Mouse (Mus musculus) right cerebral cortex, postnatal 10 days (tissue): Measurements from ENCODE around the gene Bmf.

Source experiments
- DNase-seq, 2 experiments: peaks; one replicate each; pipeline ENCODE4 v3.0.0; 2021; ENCODE audit warnings: low spot score in 2 of 2

Bmf gene

DNA sequence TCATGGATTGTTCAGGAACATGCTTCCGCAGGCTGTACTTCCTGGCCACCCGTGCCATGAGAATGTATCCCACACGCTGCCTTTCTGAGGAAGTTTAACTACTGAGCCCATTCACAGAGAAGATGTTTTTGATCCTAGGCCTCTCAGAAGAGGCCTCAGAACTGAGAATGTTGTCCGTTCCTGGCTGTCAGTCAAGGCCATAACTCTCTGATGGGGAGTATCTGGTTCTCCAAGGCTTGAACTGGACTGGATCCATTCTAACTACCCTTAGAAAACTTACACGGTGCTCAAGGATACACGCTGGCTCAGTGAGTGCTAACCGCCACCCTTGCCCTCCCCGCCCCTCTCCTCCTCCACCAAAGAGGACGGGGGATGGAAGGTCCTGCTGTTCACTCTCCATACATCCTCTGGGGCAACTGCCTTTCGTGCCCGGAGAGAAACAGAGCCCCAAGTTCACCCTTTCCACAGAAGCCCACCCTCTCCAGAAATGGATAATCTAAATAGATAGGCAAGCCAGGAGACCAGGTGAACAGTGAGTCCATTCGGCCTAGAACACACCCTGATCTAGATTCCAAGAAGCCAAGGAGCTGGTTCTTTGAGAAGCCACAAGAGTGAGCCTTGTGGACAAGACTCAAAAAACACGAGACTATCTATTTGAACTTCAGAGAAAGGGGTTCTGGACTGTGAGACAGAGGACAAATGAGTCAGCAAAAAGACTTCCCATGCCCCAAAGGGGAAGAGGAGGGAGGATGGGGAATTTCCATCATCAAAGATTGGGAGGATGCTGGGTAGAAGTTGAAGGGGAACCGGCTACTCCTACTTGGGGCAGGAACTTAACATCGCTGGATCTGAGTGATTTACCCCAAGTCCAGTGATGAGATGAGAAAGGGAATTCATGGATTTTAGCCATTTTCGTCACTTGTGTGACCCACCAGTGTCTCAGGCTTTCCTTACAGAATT is 36.8 kb downstream of the Bmf start:
- no peak for DNase-seq

- DNase-seq, result no peak
Observed at GRCm38 (mm10) chr2:118511779-118512417, 37.6 kb downstream of the Bmf start.

- peak; percentile 93 for DNase-seq
Observed at GRCm38 (mm10) chr2:118510447-118511310, 38.8 kb downstream of the Bmf start.

- DNase-seq, result no peak
Observed at GRCm38 (mm10) chr2:118509688-118510446, 39.6 kb downstream of the Bmf start.

- DNase-seq, result no peak
Observed at GRCm38 (mm10) chr2:118507126-118507525, 42.4 kb downstream of the Bmf start.

GRCm38 (mm10) chr2:118500191-118500590 is 49.3 kb downstream of the Bmf start:
- no peak for DNase-seq

DNA sequence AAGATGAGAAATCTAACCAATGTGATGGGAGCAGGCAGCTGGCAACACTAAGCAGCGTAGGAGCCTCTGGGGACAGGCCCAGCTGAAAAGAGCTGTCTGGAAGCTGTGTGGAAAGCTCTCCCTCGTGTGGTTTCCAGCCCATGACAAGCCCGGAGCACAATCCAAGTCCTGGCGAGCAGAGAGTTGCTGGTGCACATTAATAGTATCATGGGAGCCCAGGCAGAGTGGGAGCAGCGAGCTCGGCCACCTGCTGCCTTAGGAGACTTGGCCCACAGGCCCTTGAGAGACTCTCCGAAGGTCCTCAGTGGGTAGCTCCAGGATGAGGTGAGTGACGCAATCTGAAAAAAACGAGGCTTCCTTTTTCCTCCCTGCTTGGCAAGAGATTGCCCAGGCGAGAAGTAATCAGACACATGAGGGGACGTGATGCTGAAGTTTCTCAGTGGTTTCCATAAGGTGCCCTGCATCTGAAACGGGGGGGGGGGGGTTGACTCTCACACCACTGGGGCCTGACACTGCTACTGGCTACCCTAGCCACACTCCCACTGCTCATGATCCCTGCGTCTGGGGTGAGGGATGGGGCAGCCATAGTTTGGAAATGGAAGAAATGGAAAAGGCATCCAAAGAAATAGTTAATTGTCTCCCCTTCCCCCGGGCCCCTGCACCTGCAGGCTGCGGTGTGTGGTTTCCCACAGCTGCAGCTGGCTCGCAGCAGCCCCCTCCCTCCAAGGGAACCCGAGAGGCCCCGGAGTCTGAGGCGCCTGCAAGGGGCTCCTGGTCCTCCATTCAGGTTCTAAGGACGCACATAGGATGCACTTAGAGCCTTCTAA is 50.1 kb downstream of the Bmf start:
- peak; percentile 40 to 55 for DNase-seq

DNA sequence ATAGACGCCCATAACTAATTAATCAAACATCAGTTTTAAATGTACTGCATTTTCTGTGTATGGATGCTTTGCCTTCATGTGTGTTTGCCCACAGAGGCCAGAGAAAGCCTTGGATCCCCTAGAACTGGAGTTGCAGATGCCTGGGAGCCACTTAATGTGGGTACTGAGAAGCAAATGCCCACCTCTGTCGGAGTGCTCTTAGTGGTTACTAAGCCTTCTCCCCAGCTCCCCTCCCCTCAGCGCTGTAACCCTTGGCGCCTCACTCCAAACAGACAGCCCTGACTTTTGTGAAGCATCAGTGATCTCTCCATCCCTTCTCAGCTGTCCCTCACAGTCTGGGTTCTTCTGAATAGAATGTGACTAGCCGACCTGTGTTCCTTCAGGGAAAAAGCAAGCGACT is 51.0 kb downstream of the Bmf start:
- DNase-seq, result no peak

GRCm38 (mm10) chr2:118497890-118498289 is 51.6 kb downstream of the Bmf start:
- DNase-seq, result no peak

DNA sequence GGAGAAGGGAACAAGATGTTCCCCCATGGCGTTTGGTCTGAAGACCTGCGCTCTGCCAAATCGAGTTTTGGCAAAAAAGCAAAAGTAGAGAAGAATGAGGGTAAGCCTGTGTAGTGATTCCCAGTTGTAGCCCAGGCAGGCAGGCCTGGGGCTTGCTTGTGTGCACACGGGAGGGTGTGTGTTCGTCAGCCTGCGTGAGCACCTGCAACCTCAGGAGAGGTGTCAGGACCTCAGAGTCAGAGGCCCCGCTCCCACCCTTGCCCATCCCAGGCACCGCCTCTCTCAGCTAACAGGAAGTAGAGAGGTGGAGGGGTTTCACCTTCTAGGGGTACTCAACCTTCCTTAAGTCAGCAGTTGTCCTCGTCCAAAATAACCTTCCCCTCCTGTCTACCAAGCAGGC is 54.5 kb downstream of the Bmf start:
- DNase-seq, result no peak

DNA sequence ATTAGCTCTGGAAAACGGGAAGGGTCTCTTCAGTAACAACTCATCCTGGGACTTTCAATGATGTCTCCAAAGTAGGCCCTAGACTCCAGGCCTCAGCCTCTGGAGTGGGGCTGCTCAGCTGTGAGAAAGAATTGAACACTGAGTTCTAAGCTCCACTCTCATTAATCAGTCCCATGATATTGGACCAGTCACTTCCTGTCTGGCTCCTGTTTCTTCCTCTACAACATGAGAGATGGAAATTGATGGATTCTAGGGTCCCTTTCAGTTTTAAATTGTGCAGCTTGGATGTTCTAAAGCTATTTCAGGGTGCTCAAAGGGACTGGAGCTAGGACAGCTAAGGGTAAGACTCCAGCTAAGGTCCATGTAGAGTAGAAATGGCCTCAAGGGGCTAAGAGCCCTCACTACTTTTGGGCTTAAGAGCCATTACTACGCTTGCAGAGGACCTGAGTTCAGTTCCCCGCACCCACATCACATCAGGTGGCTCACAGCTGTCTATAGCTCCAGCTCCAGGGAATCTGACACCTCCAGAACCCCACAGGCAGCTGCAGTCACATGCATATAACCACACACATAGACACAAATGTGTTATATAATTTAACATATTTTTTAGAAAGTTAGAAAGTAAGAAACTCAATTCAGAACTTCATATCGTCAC is 57.6 kb downstream of the Bmf start:
- DNase-seq, result no peak

DNA sequence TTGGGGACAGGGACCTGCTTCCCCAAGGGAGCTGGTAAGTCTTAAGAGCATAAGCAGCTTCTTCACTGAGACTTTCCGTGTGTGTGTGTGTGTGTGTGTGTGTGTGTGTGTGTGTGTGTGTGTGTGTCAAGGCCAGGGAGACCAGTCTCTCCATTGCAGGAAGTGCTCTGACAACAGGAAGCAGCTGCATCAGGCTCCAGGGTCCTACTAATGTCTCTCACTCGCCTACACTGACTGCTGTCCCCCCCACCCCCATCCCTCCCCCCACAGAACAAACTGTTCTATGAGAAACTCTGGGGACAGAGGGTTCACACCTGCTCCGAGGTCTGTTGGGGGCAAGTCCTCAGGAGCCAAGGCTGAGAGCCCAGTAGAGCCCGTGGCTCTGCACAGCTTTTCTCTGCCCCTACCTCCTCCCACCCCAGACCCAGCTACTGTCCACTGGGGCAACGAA is 58.2 kb downstream of the Bmf start:
- peak; percentile 46 to 50 for DNase-seq

GRCm38 (mm10) chr2:118490241-118491091 is 59.0 kb downstream of the Bmf start:
- peak; percentile 63 to 64 for DNase-seq

DNA sequence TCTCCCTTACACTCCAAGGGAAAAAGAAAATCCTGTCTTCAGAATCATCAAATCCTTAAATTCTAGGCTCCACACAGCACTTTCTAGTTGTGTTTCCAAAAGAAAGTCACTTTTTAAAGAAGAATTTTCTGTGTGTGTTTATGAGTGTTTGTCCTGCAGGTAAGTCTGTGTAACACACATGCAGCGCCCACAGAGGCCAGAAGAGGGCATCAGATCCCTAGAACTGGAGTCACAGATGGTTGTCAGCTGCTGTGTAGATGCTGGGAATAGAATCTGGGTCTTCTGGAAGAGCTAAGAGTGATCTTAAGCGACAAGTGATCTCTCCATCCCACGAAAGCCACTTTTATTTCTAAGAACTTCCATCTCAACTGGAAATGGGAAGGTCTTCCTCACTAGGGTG is 61.7 kb downstream of the Bmf start:
- no peak for DNase-seq

DNA sequence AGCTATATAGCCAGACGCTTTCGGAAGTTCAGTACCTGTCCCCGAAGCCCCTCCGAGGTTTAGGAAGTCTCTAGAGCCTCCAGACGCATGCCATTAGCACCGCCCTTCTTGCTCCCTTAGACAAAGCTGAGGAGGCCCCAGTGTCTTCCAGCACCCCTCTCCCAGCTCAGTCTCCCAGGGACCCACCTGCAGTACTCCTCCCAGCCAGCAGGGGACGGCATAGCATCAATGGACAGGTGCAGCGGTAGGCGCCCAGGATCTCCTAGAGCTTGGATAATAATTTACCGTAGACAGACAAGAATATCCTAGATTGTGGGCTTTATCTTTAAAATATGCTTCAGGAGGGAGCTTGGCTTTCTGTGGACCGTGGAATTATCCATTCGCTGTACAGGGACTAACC is 62.6 kb downstream of the Bmf start:
- DNase-seq, result peak; percentile 63 to 80

- no peak for DNase-seq
Observed at GRCm38 (mm10) chr2:118485415-118485814, 64.1 kb downstream of the Bmf start.

GRCm38 (mm10) chr2:118484386-118484898 is 65.0 kb downstream of the Bmf start:
- peak in 1 of 2 experiments; percentile 38 for DNase-seq

DNA sequence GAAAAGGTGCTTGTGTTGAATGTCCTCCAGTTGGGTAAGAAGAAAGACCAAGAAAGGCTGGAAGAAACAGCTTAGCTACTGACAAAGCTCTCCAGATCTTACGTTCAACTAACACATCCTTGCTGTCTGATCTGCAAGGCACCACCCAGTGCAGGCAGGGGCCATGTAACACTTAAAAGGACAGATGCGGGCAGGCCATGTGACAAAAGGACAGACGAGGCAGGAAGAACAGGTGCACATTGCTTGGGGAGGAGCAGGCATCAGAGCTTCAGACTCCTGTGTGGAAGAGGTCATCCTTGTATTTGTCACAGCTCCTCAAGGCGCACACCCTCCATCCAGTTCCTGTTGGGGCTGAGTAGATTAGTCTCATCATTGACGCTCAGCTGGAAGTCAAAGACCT is 66.5 kb downstream of the Bmf start:
- DNase-seq, result no peak

DNA sequence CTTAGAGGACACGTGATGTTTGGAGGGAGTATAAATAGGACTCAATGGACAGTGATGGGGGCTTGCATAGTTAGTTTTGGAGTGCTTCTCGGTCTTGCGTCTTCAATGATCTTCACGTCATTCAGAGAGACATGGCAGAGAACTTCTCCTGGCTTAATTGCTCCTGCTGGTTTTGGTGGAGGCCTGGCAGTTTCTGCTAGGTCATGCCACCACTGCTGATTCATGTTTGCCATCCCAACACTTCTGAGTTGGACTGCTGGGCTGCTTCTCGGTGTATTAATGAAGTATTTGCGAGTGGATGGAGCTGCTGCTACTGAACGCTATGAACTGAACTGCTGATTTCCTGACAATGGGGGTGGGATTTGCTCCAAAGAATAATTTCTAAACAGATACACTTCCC is 68.6 kb downstream of the Bmf start:
- no peak for DNase-seq
